Mouse (Mus musculus): Measurements from ENCODE around the gene Zfhx3. TPM values are rescaled to one million over a fixed set of nuclear protein-coding genes. Genes with fewer than 3 reads are reported as not detected.

The Zfhx3 gene
- total and polyA plus RNA-seq, 2 experiments: 1.3 to 1.5 TPM

- Histone ChIP-seq H3K27ac (replicated peaks; ENCODE audit: insufficient read depth, low read depth, low read length) (no peak overlapping the region), H3K4me1 (ENCODE audit: control insufficient read depth, insufficient read depth, low read length) (no peaks in the 10 kb centered on the region; the same call in 1 of the 2 replicates), H3K36me3 (ENCODE audit: control insufficient read depth, insufficient read depth, low read length) (no peaks in the 10 kb centered on the region), H3K27me3 (ENCODE audit: control insufficient read depth, insufficient read depth, low read length) (no peaks in the 10 kb centered on the region), H3K9ac (ENCODE audit: low read depth, low read length) (no peak overlapping the region), H3K79me2 (ENCODE audit: control insufficient read depth, insufficient read depth, low read length) (peaks cover 35% of the 10 kb centered on the region; the same call in 1 of the 2 replicates), H3K4me3 (ENCODE audit: insufficient read depth, low read depth, low read length) (no peak overlapping the region)
- DNase-seq (ENCODE audit: extremely low read depth, low read depth, low spot score): no peak
- WGBS: 71% methylated on average over 5 of the region's 5 CpGs
- no peak for TF ChIP-seq POLR2A (IDR thresholded peaks at IDR 0.05; ENCODE audit: extremely low read depth, insufficient read depth, low read length)
- TF ChIP-seq CTCF (IDR thresholded peaks at IDR 0.05; ENCODE audit: low read depth, low read length): no peak
Measured at GRCm38 (mm10) chr8:108781192-108781591, 838.7 kb downstream of the Zfhx3 start.

GRCm38 (mm10) chr8:108783155-108783554 is 840.7 kb downstream of the Zfhx3 start:
- Histone ChIP-seq H3K4me3 (ENCODE audit: insufficient read depth, low read depth, low read length) (no peak overlapping the region), H3K79me2 (ENCODE audit: control insufficient read depth, insufficient read depth, low read length) (peaks cover 29% of the 10 kb centered on the region; the same call in 1 of the 2 replicates), H3K4me1 (ENCODE audit: control insufficient read depth, insufficient read depth, low read length) (no peaks in the 10 kb centered on the region; the same call in 1 of the 2 replicates), H3K36me3 (ENCODE audit: control insufficient read depth, insufficient read depth, low read length) (no peaks in the 10 kb centered on the region), H3K9ac (ENCODE audit: low read depth, low read length) (no peak overlapping the region), H3K27ac (replicated peaks; ENCODE audit: insufficient read depth, low read depth, low read length) (no peak overlapping the region), H3K27me3 (ENCODE audit: control insufficient read depth, insufficient read depth, low read length) (no peaks in the 10 kb centered on the region)
- no peak for TF ChIP-seq POLR2A (IDR thresholded peaks at IDR 0.05; ENCODE audit: extremely low read depth, insufficient read depth, low read length)
- no peak for TF ChIP-seq CTCF (IDR thresholded peaks at IDR 0.05; ENCODE audit: low read depth, low read length)
- WGBS: 78% methylated on average over 10 of the region's 10 CpGs
- no peak for DNase-seq (ENCODE audit: extremely low read depth, low read depth, low spot score)

- peaks cover 4% of the 10 kb centered on the region for H3K4me1 ChIP-seq (ENCODE audit: control insufficient read depth, insufficient read depth, low read length)
- no peak for DNase-seq (ENCODE audit: extremely low read depth, low read depth, low spot score)
- H3K27me3 ChIP-seq (ENCODE audit: control insufficient read depth, insufficient read depth, low read length): no peaks in the 10 kb centered on the region
- H3K79me2 ChIP-seq (ENCODE audit: control insufficient read depth, insufficient read depth, low read length): peaks cover 34% of the 10 kb centered on the region; the same call in 1 of the 2 replicates
- H3K4me3 ChIP-seq (ENCODE audit: insufficient read depth, low read depth, low read length): no peak overlapping the region
- WGBS: 59% methylated on average over 6 of the region's 6 CpGs
- peaks cover 7% of the 10 kb centered on the region; the same call in 1 of the 2 replicates for H3K36me3 ChIP-seq (ENCODE audit: control insufficient read depth, insufficient read depth, low read length)
- H3K27ac ChIP-seq (replicated peaks; ENCODE audit: insufficient read depth, low read depth, low read length): no peak overlapping the region
- H3K9ac ChIP-seq (ENCODE audit: low read depth, low read length): no peak overlapping the region
- no peak for TF ChIP-seq POLR2A (IDR thresholded peaks at IDR 0.05; ENCODE audit: extremely low read depth, insufficient read depth, low read length)
- no peak for TF ChIP-seq CTCF (IDR thresholded peaks at IDR 0.05; ENCODE audit: low read depth, low read length)
Measured at GRCm38 (mm10) chr8:108788156-108788761, 845.8 kb downstream of the Zfhx3 start.

- H3K27ac ChIP-seq (replicated peaks; ENCODE audit: insufficient read depth, low read depth, low read length): no peak overlapping the region
- TF ChIP-seq POLR2A (IDR thresholded peaks at IDR 0.05; ENCODE audit: extremely low read depth, insufficient read depth, low read length) (no peak), CTCF (IDR thresholded peaks at IDR 0.05; ENCODE audit: low read depth, low read length) (no peak)
- H3K9ac ChIP-seq (ENCODE audit: low read depth, low read length): no peak overlapping the region
- WGBS: 87% methylated on average over 10 of the region's 10 CpGs
- peaks cover 33% of the 10 kb centered on the region; the same call in 1 of the 2 replicates for H3K79me2 ChIP-seq (ENCODE audit: control insufficient read depth, insufficient read depth, low read length)
- no peaks in the 10 kb centered on the region for H3K27me3 ChIP-seq (ENCODE audit: control insufficient read depth, insufficient read depth, low read length)
- no peak for DNase-seq (ENCODE audit: extremely low read depth, low read depth, low spot score)
- peaks cover 4% of the 10 kb centered on the region for H3K4me1 ChIP-seq (ENCODE audit: control insufficient read depth, insufficient read depth, low read length)
- peaks cover 7% of the 10 kb centered on the region; the same call in 1 of the 2 replicates for H3K36me3 ChIP-seq (ENCODE audit: control insufficient read depth, insufficient read depth, low read length)
- no peak overlapping the region for H3K4me3 ChIP-seq (ENCODE audit: insufficient read depth, low read depth, low read length)
Measured at GRCm38 (mm10) chr8:108788762-108789157, 846.3 kb downstream of the Zfhx3 start.

GRCm38 (mm10) chr8:108790559-108791293 is 848.3 kb downstream of the Zfhx3 start:
- Histone ChIP-seq H3K27ac (replicated peaks; ENCODE audit: insufficient read depth, low read depth, low read length) (no peak overlapping the region), H3K4me3 (ENCODE audit: insufficient read depth, low read depth, low read length) (no peak overlapping the region), H3K9ac (ENCODE audit: low read depth, low read length) (no peak overlapping the region), H3K27me3 (ENCODE audit: control insufficient read depth, insufficient read depth, low read length) (no peaks in the 10 kb centered on the region), H3K36me3 (ENCODE audit: control insufficient read depth, insufficient read depth, low read length) (peaks cover 10% of the 10 kb centered on the region; the same call in 1 of the 2 replicates), H3K79me2 (ENCODE audit: control insufficient read depth, insufficient read depth, low read length) (peaks cover 40% of the 10 kb centered on the region; the same call in 1 of the 2 replicates), H3K4me1 (ENCODE audit: control insufficient read depth, insufficient read depth, low read length) (peaks cover 4% of the 10 kb centered on the region)
- peak; percentile 37 for DNase-seq (ENCODE audit: extremely low read depth, low read depth, low spot score)
- TF ChIP-seq CTCF (IDR thresholded peaks at IDR 0.05; ENCODE audit: low read depth, low read length) (peak; percentile 58), POLR2A (IDR thresholded peaks at IDR 0.05; ENCODE audit: extremely low read depth, insufficient read depth, low read length) (no peak)
- WGBS: 50% methylated on average over 14 of the region's 14 CpGs
